Mouse (Mus musculus): Measurements from ENCODE around the gene Plppr4. TPM values are rescaled to one million over a fixed set of nuclear protein-coding genes. Genes with fewer than 3 reads are reported as not detected.

The Plppr4 gene
- polyA plus RNA-seq, 2 experiments = 0.43 to 0.67 TPM

GRCm38 (mm10) chr3:117297735-117298134, 62.9 kb downstream of the Plppr4 start:
- no peak for TF ChIP-seq POLR2A (IDR thresholded peaks at IDR 0.05; ENCODE audit: borderline replicate concordance, extremely low read depth, insufficient read depth, insufficient read length)
- 76% methylated on average over 1 of the region's 1 CpGs for WGBS
- no peak for DNase-seq (ENCODE audit: low spot score)
- no peak overlapping the region for H3K4me3 ChIP-seq (replicated peaks; ENCODE audit: low read length)
- no peak overlapping the region for H3K4me2 ChIP-seq (replicated peaks; ENCODE audit: low read depth, low read length, severe bottlenecking)
- H3K9ac ChIP-seq (ENCODE audit: low read depth, low read length, severe bottlenecking) = no peak overlapping the region
- H3K4me1 ChIP-seq (ENCODE audit: control insufficient read depth, insufficient read depth, low read length) = no peaks in the 10 kb centered on the region
- H3K27ac ChIP-seq (replicated peaks; ENCODE audit: low read depth, low read length) = no peak overlapping the region
- H3K27me3 ChIP-seq (ENCODE audit: control insufficient read depth, insufficient read depth, low read length) = no peaks in the 10 kb centered on the region
- H3K9me3 ChIP-seq (ENCODE audit: control insufficient read depth, low read length) = no peaks in the 10 kb centered on the region
- no peaks in the 10 kb centered on the region for H3K36me3 ChIP-seq (ENCODE audit: control insufficient read depth, insufficient read depth, low read length)
- no peak for ATAC-seq (ENCODE audit: low FRiP score, low read depth)

- Histone ChIP-seq H3K27ac (replicated peaks; ENCODE audit: low read depth, low read length) (no peak overlapping the region), H3K36me3 (ENCODE audit: control insufficient read depth, insufficient read depth, low read length) (no peaks in the 10 kb centered on the region), H3K4me1 (ENCODE audit: control insufficient read depth, insufficient read depth, low read length) (no peaks in the 10 kb centered on the region), H3K4me3 (replicated peaks; ENCODE audit: low read length) (no peak overlapping the region), H3K4me2 (replicated peaks; ENCODE audit: low read depth, low read length, severe bottlenecking) (no peak overlapping the region), H3K27me3 (ENCODE audit: control insufficient read depth, insufficient read depth, low read length) (no peaks in the 10 kb centered on the region), H3K9ac (ENCODE audit: low read depth, low read length, severe bottlenecking) (no peak overlapping the region), H3K9me3 (ENCODE audit: control insufficient read depth, low read length) (no peaks in the 10 kb centered on the region)
- DNase-seq (ENCODE audit: low spot score) (no peak), ATAC-seq (ENCODE audit: low FRiP score, low read depth) (no peak)
- 74% methylated on average over 2 of the region's 2 CpGs for WGBS
- no peak for TF ChIP-seq POLR2A (IDR thresholded peaks at IDR 0.05; ENCODE audit: borderline replicate concordance, extremely low read depth, insufficient read depth, insufficient read length)
Observed at GRCm38 (mm10) chr3:117294308-117294925, 66.3 kb downstream of the Plppr4 start.

Small RNA genes within 50 kb of the gene (microRNA-seq; reads per million reads assigned to microRNA genes)
- not detected for gene Gm22408

Other genes starting within 250 kb of the Plppr4 start
- 0.09 and 0.13 TPM in 2 replicates for gene Plppr5, start 214.0 kb upstream of the Plppr4 start, polyA plus RNA-seq (2012; rRNA removed)
- gene Plppr5, start 214.0 kb upstream of the Plppr4 start, polyA plus RNA-seq (2014; fragmentation: Nextera tagmentation; extraction: Ambion mirVana) = 0.17 and 0.22 TPM in 2 replicates